Mouse (Mus musculus) liver (tissue): ENCODE results near the gene Sema4b.

Experiments used
- DNase-seq: peaks from one replicate; pipeline ENCODE4 v3.0.0-alpha.2; 2020; ENCODE audit warnings: mixed read lengths

Gene Sema4b

GRCm38 (mm10) chr7:80197941-80198778 lies 11.5 kb downstream of the Sema4b start:
- DNase-seq, result peak; percentile 90

- DNase-seq, result peak; percentile 56
Measured at GRCm38 (mm10) chr7:80198863-80199262, 12.2 kb downstream of the Sema4b start.

GRCm38 (mm10) chr7:80199286-80199685 lies 12.6 kb downstream of the Sema4b start:
- peak; percentile 36 for DNase-seq

GRCm38 (mm10) chr7:80199851-80200587 lies 13.4 kb downstream of the Sema4b start:
- peak; percentile 46 for DNase-seq

- no peak for DNase-seq
Measured at GRCm38 (mm10) chr7:80200588-80200945, 13.9 kb downstream of the Sema4b start.

- peak; percentile 11 for DNase-seq
Measured at GRCm38 (mm10) chr7:80200963-80201539, 14.4 kb downstream of the Sema4b start.

GRCm38 (mm10) chr7:80201888-80202540 lies 15.4 kb downstream of the Sema4b start:
- DNase-seq, result no peak

GRCm38 (mm10) chr7:80202961-80203360 lies 16.3 kb downstream of the Sema4b start:
- no peak for DNase-seq

GRCm38 (mm10) chr7:80203638-80204096 lies 17.0 kb downstream of the Sema4b start:
- peak; percentile 61 for DNase-seq

- no peak for DNase-seq
Measured at GRCm38 (mm10) chr7:80204362-80204761, 17.7 kb downstream of the Sema4b start.

- DNase-seq, result peak; percentile 51
Measured at GRCm38 (mm10) chr7:80204961-80205360, 18.3 kb downstream of the Sema4b start.

- DNase-seq, result no peak
Measured at GRCm38 (mm10) chr7:80205705-80206589, 19.3 kb downstream of the Sema4b start.

GRCm38 (mm10) chr7:80207314-80207731 lies 20.7 kb downstream of the Sema4b start:
- peak; percentile 80 for DNase-seq

GRCm38 (mm10) chr7:80208026-80208642 lies 21.5 kb downstream of the Sema4b start:
- peak; percentile 77 for DNase-seq

- peak; percentile 93 for DNase-seq
Measured at GRCm38 (mm10) chr7:80208738-80209430, 22.2 kb downstream of the Sema4b start.

GRCm38 (mm10) chr7:80209669-80210068 lies 23.0 kb downstream of the Sema4b start:
- peak; percentile 62 for DNase-seq

- DNase-seq, result peak; percentile 2
Measured at GRCm38 (mm10) chr7:80210982-80211381, 24.3 kb downstream of the Sema4b start.

GRCm38 (mm10) chr7:80213604-80214003 lies 27.0 kb downstream of the Sema4b start:
- no peak for DNase-seq

- no peak for DNase-seq
Measured at GRCm38 (mm10) chr7:80214459-80214858, 27.8 kb downstream of the Sema4b start.

- DNase-seq, result peak; percentile 86
Measured at GRCm38 (mm10) chr7:80215398-80215797, 28.8 kb downstream of the Sema4b start.

GRCm38 (mm10) chr7:80216566-80216965 lies 29.9 kb downstream of the Sema4b start:
- no peak for DNase-seq
